Mouse (Mus musculus) liver, embryonic 16.5 days (tissue): Measurements from ENCODE around the gene Ttc16. TPM values are rescaled to one million over a fixed set of nuclear protein-coding genes. Genes with fewer than 3 reads are reported as not detected.

Experiments
- ATAC-seq: fragments of 200-750 bp; cut with Nextera tagmentation; 2 replicates; pipeline ENCODE4 v1.8.0; 2017; ENCODE audit warnings: low read depth, mild to moderate bottlenecking, moderate number of reproducible peaks, moderate library complexity
- H3K27ac ChIP-seq: fragments of 300-500 bp; sonication (generic); 2 replicates; pipeline ENCODE4 v1.5.1; 2014; ENCODE audit warnings: mild to moderate bottlenecking, low read length
- H3K27me3 ChIP-seq: fragments of 300-500 bp; sonication (generic); 2 replicates; pipeline ENCODE4 v1.6.1; 2014; ENCODE audit warnings: low read depth, low read length, mixed read lengths; ENCODE audit not compliant: control insufficient read depth, insufficient read depth
- H3K36me3 ChIP-seq: fragments of 300-500 bp; sonication (generic); 2 replicates; pipeline ENCODE4 v1.6.1; 2014; ENCODE audit warnings: mild to moderate bottlenecking; ENCODE audit not compliant: control insufficient read depth, insufficient read depth
- H3K4me1 ChIP-seq: fragments of 300-500 bp; sonication (generic); 2 replicates; pipeline ENCODE4 v1.6.1; 2014; ENCODE audit warnings: low read depth, low read length, mixed read lengths; ENCODE audit not compliant: control insufficient read depth
- H3K4me2 ChIP-seq: fragments of 300-500 bp; sonication (generic); 2 replicates; pipeline ENCODE4 v1.6.1; 2014; ENCODE audit warnings: low read depth, low read length, mixed read lengths
- H3K4me3 ChIP-seq: fragments of 300-500 bp; sonication (generic); 2 replicates; pipeline ENCODE4 v1.5.1; 2014; ENCODE audit warnings: low read depth, mild to moderate bottlenecking, low read length
- H3K9ac ChIP-seq: fragments of 300-500 bp; sonication (generic); 2 replicates; pipeline ENCODE4 v1.6.1; 2014; ENCODE audit warnings: low read depth, low read length
- H3K9me3 ChIP-seq: fragments of 300-500 bp; sonication (generic); replicated peaks from 2 replicates; pipeline ENCODE4 v1.6.1; 2016; ENCODE audit warnings: low read length; ENCODE audit not compliant: control insufficient read depth
- WGBS: fragments of 180-500 bp; shearing (Covaris S2); extraction: QIAGEN DNeasy Blood & Tissue Kit; methylation state at CpG from one replicate; pipeline ENCODE4 v1.1.7; 2014; ENCODE audit not compliant: insufficient replicate concordance; 5-methylcytosine and 5-hydroxymethylcytosine counted together
- polyA plus RNA-seq: library from polyadenylated mRNA; unstranded; fragments of >200 nt; fragmentation: Nextera tagmentation; extraction: Ambion mirVana; gene quantifications from 2 replicates; pipeline ENCODE4 v1.2.1, GENCODE M21; 2015

The Ttc16 gene
- polyA plus RNA-seq, 1 experiment from 2014 or later = 0.07 TPM

GRCm38 (mm10) chr2:32731911-32732310 is 43.5 kb downstream of the Ttc16 start:
- H3K4me2 ChIP-seq = no peak overlapping the region
- H3K4me3 ChIP-seq = no peak overlapping the region
- no peak for ATAC-seq
- no peaks in the 10 kb centered on the region for H3K9me3 ChIP-seq
- H3K36me3 ChIP-seq = no peaks in the 10 kb centered on the region
- H3K27ac ChIP-seq = no peak overlapping the region
- WGBS = 70% methylated on average over 4 of the region's 4 CpGs
- H3K9ac ChIP-seq = no peak overlapping the region
- no peaks in the 10 kb centered on the region for H3K27me3 ChIP-seq
- H3K4me1 ChIP-seq = no peaks in the 10 kb centered on the region; the same call in none of the 2 replicates

GRCm38 (mm10) chr2:32730854-32731253 is 44.6 kb downstream of the Ttc16 start:
- H3K9ac ChIP-seq = no peak overlapping the region
- no peaks in the 10 kb centered on the region; the same call in none of the 2 replicates for H3K4me1 ChIP-seq
- 69% methylated on average over 11 of the region's 11 CpGs for WGBS
- no peaks in the 10 kb centered on the region for H3K9me3 ChIP-seq
- no peak overlapping the region for H3K4me2 ChIP-seq
- no peaks in the 10 kb centered on the region for H3K27me3 ChIP-seq
- H3K4me3 ChIP-seq = no peak overlapping the region
- no peaks in the 10 kb centered on the region for H3K36me3 ChIP-seq
- no peak for ATAC-seq
- H3K27ac ChIP-seq = no peak overlapping the region

GRCm38 (mm10) chr2:32729547-32729946 is 45.9 kb downstream of the Ttc16 start:
- Histone ChIP-seq H3K4me2 (no peak overlapping the region), H3K9ac (no peak overlapping the region), H3K27me3 (no peaks in the 10 kb centered on the region), H3K36me3 (no peaks in the 10 kb centered on the region), H3K4me1 (no peaks in the 10 kb centered on the region; the same call in none of the 2 replicates), H3K27ac (no peak overlapping the region), H3K4me3 (no peak overlapping the region), H3K9me3 (no peaks in the 10 kb centered on the region)
- WGBS = 73% methylated on average over 4 of the region's 4 CpGs
- ATAC-seq = no peak

GRCm38 (mm10) chr2:32728463-32728862 is 47.0 kb downstream of the Ttc16 start:
- H3K9ac ChIP-seq = no peak overlapping the region
- peak overlapping the region; percentile 6; the same call in 1 of the 2 replicates for H3K4me3 ChIP-seq

GRCm38 (mm10) chr2:32727435-32727834 is 48.0 kb downstream of the Ttc16 start:
- no peaks in the 10 kb centered on the region for H3K36me3 ChIP-seq
- no peaks in the 10 kb centered on the region; the same call in none of the 2 replicates for H3K4me1 ChIP-seq
- peak; percentile 90 for ATAC-seq
- WGBS = 3% methylated on average over 16 of the region's 16 CpGs
- no peaks in the 10 kb centered on the region for H3K27me3 ChIP-seq
- H3K4me2 ChIP-seq = peak overlapping the region; percentile 49
- peak overlapping the region; percentile 29 for H3K4me3 ChIP-seq
- H3K9me3 ChIP-seq = no peaks in the 10 kb centered on the region
- H3K9ac ChIP-seq = no peak overlapping the region
- H3K27ac ChIP-seq = no peak overlapping the region

More at GRCm38 (mm10) chr2:32728463-32728862, 47.0 kb downstream of the Ttc16 start:
- WGBS = 43% methylated on average over 7 of the region's 7 CpGs
- H3K9me3 ChIP-seq = no peaks in the 10 kb centered on the region
- H3K27ac ChIP-seq = no peak overlapping the region
- ATAC-seq = no peak
- H3K27me3 ChIP-seq = no peaks in the 10 kb centered on the region
- H3K4me2 ChIP-seq = no peak overlapping the region
- H3K36me3 ChIP-seq = no peaks in the 10 kb centered on the region
- H3K4me1 ChIP-seq = no peaks in the 10 kb centered on the region; the same call in none of the 2 replicates

- Histone ChIP-seq H3K4me1 (no peaks in the 10 kb centered on the region; the same call in 1 of the 2 replicates), H3K4me3 (no peak overlapping the region), H3K9me3 (no peaks in the 10 kb centered on the region), H3K9ac (no peak overlapping the region), H3K4me2 (no peak overlapping the region), H3K27me3 (no peaks in the 10 kb centered on the region), H3K27ac (no peak overlapping the region), H3K36me3 (no peaks in the 10 kb centered on the region)
- WGBS = 74% methylated on average over 16 of the region's 16 CpGs
- ATAC-seq = no peak
These were observed 50.3 kb downstream of the Ttc16 start for GRCm38 (mm10) chr2:32724832-32725790.

GRCm38 (mm10) chr2:32724149-32724548 is 51.3 kb downstream of the Ttc16 start:
- H3K9ac ChIP-seq = no peak overlapping the region
- H3K4me1 ChIP-seq = no peaks in the 10 kb centered on the region; the same call in 1 of the 2 replicates
- H3K4me2 ChIP-seq = no peak overlapping the region
- no peaks in the 10 kb centered on the region for H3K36me3 ChIP-seq
- no peaks in the 10 kb centered on the region for H3K27me3 ChIP-seq
- no peak for ATAC-seq
- H3K4me3 ChIP-seq = no peak overlapping the region
- no peaks in the 10 kb centered on the region for H3K9me3 ChIP-seq
- no peak overlapping the region for H3K27ac ChIP-seq
- WGBS = 65% methylated on average over 4 of the region's 4 CpGs

GRCm38 (mm10) chr2:32722581-32722980 is 52.9 kb downstream of the Ttc16 start:
- H3K9me3 ChIP-seq = no peaks in the 10 kb centered on the region
- no peaks in the 10 kb centered on the region for H3K36me3 ChIP-seq
- no peaks in the 10 kb centered on the region for H3K27me3 ChIP-seq
- WGBS = 43% methylated on average over 3 of the region's 3 CpGs
- peak overlapping the region; percentile 44; the same call in 1 of the 2 replicates for H3K4me3 ChIP-seq
- H3K4me1 ChIP-seq = no peaks in the 10 kb centered on the region; the same call in none of the 2 replicates
- H3K4me2 ChIP-seq = peak overlapping the region; percentile 24; the same call in 1 of the 2 replicates
- H3K27ac ChIP-seq = no peak overlapping the region
- no peak overlapping the region for H3K9ac ChIP-seq
- no peak for ATAC-seq

GRCm38 (mm10) chr2:32722046-32722445 is 53.4 kb downstream of the Ttc16 start:
- Histone ChIP-seq H3K4me3 (peak overlapping the region; percentile 44), H3K9ac (peak overlapping the region; percentile 43; the same call in 1 of the 2 replicates), H3K27me3 (no peaks in the 10 kb centered on the region), H3K4me1 (no peaks in the 10 kb centered on the region; the same call in none of the 2 replicates), H3K27ac (peak overlapping the region; percentile 33; the same call in 1 of the 2 replicates), H3K4me2 (peak overlapping the region; percentile 43), H3K9me3 (no peaks in the 10 kb centered on the region), H3K36me3 (no peaks in the 10 kb centered on the region)
- WGBS = 18% methylated on average over 6 of the region's 6 CpGs
- no peak for ATAC-seq
